Mouse (Mus musculus) hindbrain, embryonic 13.5 days (tissue): ENCODE measurements around the gene Slc35a5. TPM values are rescaled to one million over a fixed set of nuclear protein-coding genes. Genes with fewer than 3 reads are reported as not detected.

Experiments
- polyA plus RNA-seq: library from polyadenylated mRNA; unstranded; fragments of >200 nt; fragmentation: Nextera tagmentation; extraction: Ambion mirVana; gene quantifications from 2 replicates; pipeline ENCODE4 v1.2.1, GENCODE M21; 2015

Gene Slc35a5
- polyA plus RNA-seq, 1 experiment from 2014 or later = 34.1 TPM

Other genes with a start within 250 kb of the Slc35a5 start
- not detected in 2 replicates for gene Cd200r3, start 215.0 kb downstream of the Slc35a5 start, polyA plus RNA-seq
- 11.7 and 14.0 TPM in 2 replicates for gene Ccdc80, start 65.3 kb downstream of the Slc35a5 start, polyA plus RNA-seq
- gene Atg3, start 79 bp upstream of the Slc35a5 start, polyA plus RNA-seq = 51.6 and 53.4 TPM in 2 replicates
- 0.16 and 0.17 TPM in 2 replicates for gene Btla, start 65.6 kb upstream of the Slc35a5 start, polyA plus RNA-seq